9 mouse cellular contexts compared by ENCODE assay signal in genomic region chr3:107113771-107114737, GRCm38 (mm10). TPM values are rescaled to one million over a fixed set of nuclear protein-coding genes. Genes with fewer than 3 reads are reported as not detected.
DNase-seq lines count a peak whose midpoint lies in the region; ATAC-seq and TF ChIP-seq lines count a peak whose summit lies in the region.
"Had no signal": no experiment of that assay in that cellular context is flagged by ENCODE, and none has a peak within 500 bp of the region (broad histone marks: within the 10 kb centered on the region; RNA-seq: fewer than 3 reads in every experiment).

No protein-coding gene starts in this region.

- peaks cover 26% of the 10 kb centered on the region for H3K4me1 ChIP-seq in neural tube, embryonic 15.5 days
- H3K4me1 ChIP-seq in liver, embryonic 12.5 days = no peaks in the 10 kb centered on the region
- no peaks in the 10 kb centered on the region for H3K4me1 ChIP-seq in thymus, adult 2 months (replicated peaks; ENCODE audit: control insufficient read depth, insufficient read depth, low read length)
- H3K4me1 ChIP-seq: heart, embryonic 13.5 days; stomach, embryonic 15.5 days had no signal

- WGBS in neural tube, embryonic 15.5 days = 26% methylated on average over 14 of the region's 14 CpGs
- WGBS in liver, embryonic 12.5 days (ENCODE audit: insufficient replicate concordance) = 61% methylated on average over 14 of the region's 14 CpGs
- WGBS in thymus, adult 2 months = 78% methylated on average over 14 of the region's 14 CpGs

- H3K27me3 ChIP-seq in neural tube, embryonic 15.5 days (replicated peaks) = no peaks in the 10 kb centered on the region
- no peaks in the 10 kb centered on the region for H3K27me3 ChIP-seq in liver, embryonic 12.5 days (replicated peaks)
- H3K27me3 ChIP-seq in thymus, adult 2 months (ENCODE audit: control insufficient read depth, insufficient read depth, low read length) = no peaks in the 10 kb centered on the region
- H3K27me3 ChIP-seq: stomach, embryonic 15.5 days had no signal

- H3K4me2 ChIP-seq in neural tube, embryonic 15.5 days = peak overlapping the region; percentile 49
- H3K4me2 ChIP-seq in liver, embryonic 12.5 days = no peak overlapping the region
- H3K4me2 ChIP-seq: heart, embryonic 13.5 days; stomach, embryonic 15.5 days had no signal

- ATAC-seq in neural tube, embryonic 15.5 days (ENCODE audit: low FRiP score) = peak; percentile 92
- ATAC-seq in liver, embryonic 12.5 days = no peak

- peak overlapping the region; percentile 27 for H3K4me3 ChIP-seq in neural tube, embryonic 15.5 days (replicated peaks)
- no peak overlapping the region for H3K4me3 ChIP-seq in liver, embryonic 12.5 days
- H3K4me3 ChIP-seq in thymus, adult 2 months (ENCODE audit: control insufficient read depth, insufficient read depth, low read length) = no peak overlapping the region
- H3K4me3 ChIP-seq: heart, embryonic 13.5 days; stomach, embryonic 15.5 days had no signal

- H3K36me3 ChIP-seq in neural tube, embryonic 15.5 days = 0 out of 2 replicates have a peak, but pooled peaks cover 2% of the 10 kb centered on the region
- no peaks in the 10 kb centered on the region for H3K36me3 ChIP-seq in liver, embryonic 12.5 days
- no peaks in the 10 kb centered on the region for H3K36me3 ChIP-seq in thymus, adult 2 months (ENCODE audit: control insufficient read depth, insufficient read depth, low read length)
- H3K36me3 ChIP-seq: heart, embryonic 13.5 days; stomach, embryonic 15.5 days had no signal

- TF ChIP-seq POLR2A in thymus, adult 2 months (IDR thresholded peaks at IDR 0.05; ENCODE audit: control insufficient read depth, extremely low read depth, insufficient read depth, low read length, poor library complexity) = no peak

- H3K9me3 ChIP-seq in neural tube, embryonic 15.5 days (replicated peaks) = no peaks in the 10 kb centered on the region
- no peaks in the 10 kb centered on the region for H3K9me3 ChIP-seq in liver, embryonic 12.5 days (replicated peaks)
- H3K9me3 ChIP-seq: heart, embryonic 13.5 days; stomach, embryonic 15.5 days had no signal

- peak; percentile 86 for DNase-seq in Muller cell, postnatal 12 days (ENCODE audit: inconsistent ontology term)
- DNase-seq in brain, adult 2 months (ENCODE audit: low read depth, low spot score) = peak; percentile 95
- DNase-seq in frontal cortex, adult 2 months (ENCODE audit: extremely low spot score in 1 of 2, low spot score in 1 of 2) = peak; percentile 74 to 81
- peak; percentile 62 to 65 for DNase-seq in layer of hippocampus, postnatal 10 days (ENCODE audit: low spot score in 2 of 2)
- no peak for DNase-seq in thymus, adult 2 months

- no peak for TF ChIP-seq CTCF in thymus, adult 2 months (IDR thresholded peaks at IDR 0.05; ENCODE audit: borderline replicate concordance, control insufficient read depth, extremely low read depth, insufficient read depth, low read length, poor library complexity)

- H3K27ac ChIP-seq in neural tube, embryonic 15.5 days (replicated peaks) = peak overlapping the region; percentile 79
- no peak overlapping the region for H3K27ac ChIP-seq in liver, embryonic 12.5 days
- no peak overlapping the region for H3K27ac ChIP-seq in thymus, adult 2 months (ENCODE audit: control insufficient read depth, insufficient read depth, low read length)
- H3K27ac ChIP-seq: heart, embryonic 13.5 days; stomach, embryonic 15.5 days had no signal

- peak overlapping the region; percentile 17; the same call in 1 of the 2 replicates for H3K9ac ChIP-seq in neural tube, embryonic 15.5 days (replicated peaks)
- H3K9ac ChIP-seq in liver, embryonic 12.5 days = no peak overlapping the region
- H3K9ac ChIP-seq: heart, embryonic 13.5 days; stomach, embryonic 15.5 days had no signal

RNA-seq across cellular contexts. Expression of gene Kcna2, which starts 13.1 kb away (rescaled TPM):
- 38.3 and 40.6 TPM in 2 replicates for polyA plus RNA-seq in frontal cortex, adult 2 months (2012; rRNA removed)
- total RNA-seq in layer of hippocampus, postnatal 10 days (2021) = 10 to 100 TPM; 47.5 to 51.4 TPM
- polyA plus RNA-seq in neural tube, embryonic 15.5 days (2015; fragmentation: Nextera tagmentation; extraction: Ambion mirVana) = 1.8 and 2.0 TPM in 2 replicates
- polyA plus RNA-seq in liver, embryonic 12.5 days (2016; fragmentation: Nextera tagmentation; extraction: Ambion mirVana) = 0.05 TPM in 1 of 2 replicates, not detected in the other
- 5.6 and 7.0 TPM in 2 replicates for polyA plus RNA-seq in thymus, adult 2 months (2012; rRNA removed)
